Mouse (Mus musculus): ENCODE measurements around the gene Zfp978. TPM values are rescaled to one million over a fixed set of nuclear protein-coding genes. Genes with fewer than 3 reads are reported as not detected.
"Not testable (repeated sequence)": the region's sequence is repeated elsewhere in the genome, so short reads cannot be mapped to it uniquely, and the experiment has no call there.

Gene Zfp978
- polyA plus RNA-seq, 1 experiment from 2014 or later, result 0.37 TPM

GRCm38 (mm10) chr4:147369564-147369963, 8.5 kb downstream of the Zfp978 start:
- H3K27ac ChIP-seq (ENCODE audit: low read depth, low read length); DNase-seq (ENCODE audit: low spot score); H3K9ac ChIP-seq (ENCODE audit: low read depth, low read length); H3K4me1 ChIP-seq (replicated peaks; ENCODE audit: control insufficient read depth, insufficient read depth, low read length); H3K4me3 ChIP-seq (ENCODE audit: low read depth, low read length); H3K27me3 ChIP-seq (replicated peaks; ENCODE audit: control insufficient read depth, insufficient read depth, low read length); H3K36me3 ChIP-seq (ENCODE audit: control insufficient read depth, insufficient read depth, low read length); H3K4me2 ChIP-seq; H3K9me3 ChIP-seq (ENCODE audit: control insufficient read depth, low read length): not testable (repeated sequence)
- peak; percentile 79; the same call in 1 of the 2 replicates for ATAC-seq (replicated peaks; ENCODE audit: low FRiP score)
- WGBS, result no CpG with 5 or more reads among the region's 2 CpGs

DNA sequence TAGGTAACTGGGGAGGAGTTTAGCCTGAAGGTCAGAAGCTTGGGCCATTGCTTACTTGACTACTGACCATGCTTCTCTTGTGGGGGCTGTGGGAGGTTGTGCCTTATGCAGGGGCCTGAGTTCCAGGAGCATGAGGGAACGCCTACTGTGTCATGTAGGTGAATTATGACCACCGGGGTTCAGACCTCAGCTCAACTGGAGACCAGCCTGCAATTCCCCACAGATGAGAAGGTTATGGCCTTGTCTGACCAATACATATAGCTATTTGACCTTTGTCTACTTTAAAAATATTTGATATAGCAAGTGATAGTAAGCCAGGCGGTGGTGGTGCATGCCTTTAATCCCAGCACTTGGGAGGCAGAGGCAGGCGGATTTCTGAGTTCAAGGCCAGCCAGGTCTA, 22.1 kb downstream of the Zfp978 start:
- H3K4me3 ChIP-seq (ENCODE audit: low read depth, low read length); H3K4me2 ChIP-seq; H3K27me3 ChIP-seq (replicated peaks; ENCODE audit: control insufficient read depth, insufficient read depth, low read length); H3K4me1 ChIP-seq (replicated peaks; ENCODE audit: control insufficient read depth, insufficient read depth, low read length); DNase-seq (ENCODE audit: low spot score); H3K9ac ChIP-seq (ENCODE audit: low read depth, low read length); H3K9me3 ChIP-seq (ENCODE audit: control insufficient read depth, low read length); H3K27ac ChIP-seq (ENCODE audit: low read depth, low read length); ATAC-seq (replicated peaks; ENCODE audit: low FRiP score); H3K36me3 ChIP-seq (ENCODE audit: control insufficient read depth, insufficient read depth, low read length): not testable (repeated sequence)
- WGBS, result 88% methylated on average over 2 of the region's 4 CpGs

- whole genome bisulfite sequencing, result 94% methylated on average over 3 of the region's 3 CpGs
- H3K9ac ChIP-seq (ENCODE audit: low read depth, low read length); H3K4me3 ChIP-seq (ENCODE audit: low read depth, low read length); H3K27me3 ChIP-seq (replicated peaks; ENCODE audit: control insufficient read depth, insufficient read depth, low read length); H3K4me2 ChIP-seq; DNase-seq (ENCODE audit: low spot score); ATAC-seq (replicated peaks; ENCODE audit: low FRiP score); H3K36me3 ChIP-seq (ENCODE audit: control insufficient read depth, insufficient read depth, low read length); H3K4me1 ChIP-seq (replicated peaks; ENCODE audit: control insufficient read depth, insufficient read depth, low read length); H3K27ac ChIP-seq (ENCODE audit: low read depth, low read length): not testable (repeated sequence)
- peaks cover 22% of the 10 kb centered on the region for H3K9me3 ChIP-seq (ENCODE audit: control insufficient read depth, low read length)
Measured at GRCm38 (mm10) chr4:147397201-147397600, 36.1 kb downstream of the Zfp978 start.

DNA sequence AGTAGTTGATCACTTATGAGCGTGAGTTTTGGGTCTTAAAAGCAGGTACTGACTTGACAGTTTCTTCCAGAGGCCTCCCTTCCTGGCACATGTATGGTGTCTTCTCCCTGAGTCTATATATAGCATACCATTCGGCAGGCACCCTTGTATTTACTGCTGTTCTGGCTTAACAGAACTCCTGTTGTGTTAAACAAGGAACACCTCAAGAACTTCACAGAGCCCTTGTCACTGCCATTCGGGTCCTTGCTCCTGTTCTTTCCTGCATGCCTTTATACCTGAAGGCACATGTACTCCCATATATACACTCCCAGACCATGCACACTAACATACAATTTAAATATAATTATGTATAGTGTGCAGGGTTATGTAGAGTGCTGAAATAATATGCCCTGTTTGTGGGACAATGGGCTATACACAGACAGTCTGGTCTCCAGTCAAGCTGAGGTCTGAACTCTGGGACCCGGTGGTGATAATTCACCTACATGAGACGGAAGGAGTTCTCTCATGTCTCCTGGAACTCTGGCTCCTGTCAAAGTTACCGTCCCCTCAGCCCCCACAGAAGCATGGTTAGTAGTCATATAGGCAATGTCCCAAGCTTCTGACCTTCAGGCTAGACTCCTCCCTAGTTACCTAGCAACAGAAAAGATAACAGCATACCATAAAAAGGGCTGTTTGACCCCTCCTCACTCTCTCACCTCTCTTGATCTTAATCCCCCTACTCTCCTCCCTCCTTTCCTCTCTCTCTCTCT, 37.0 kb downstream of the Zfp978 start:
- not testable (repeated sequence) for H3K4me1 ChIP-seq (replicated peaks; ENCODE audit: control insufficient read depth, insufficient read depth, low read length); DNase-seq (ENCODE audit: low spot score); H3K4me2 ChIP-seq; H3K36me3 ChIP-seq (ENCODE audit: control insufficient read depth, insufficient read depth, low read length); H3K4me3 ChIP-seq (ENCODE audit: low read depth, low read length); ATAC-seq (replicated peaks; ENCODE audit: low FRiP score); H3K9ac ChIP-seq (ENCODE audit: low read depth, low read length); H3K27ac ChIP-seq (ENCODE audit: low read depth, low read length); H3K27me3 ChIP-seq (replicated peaks; ENCODE audit: control insufficient read depth, insufficient read depth, low read length)
- H3K9me3 ChIP-seq (ENCODE audit: control insufficient read depth, low read length), result peaks cover 24% of the 10 kb centered on the region
- WGBS, result 78% methylated on average over 6 of the region's 6 CpGs

DNA sequence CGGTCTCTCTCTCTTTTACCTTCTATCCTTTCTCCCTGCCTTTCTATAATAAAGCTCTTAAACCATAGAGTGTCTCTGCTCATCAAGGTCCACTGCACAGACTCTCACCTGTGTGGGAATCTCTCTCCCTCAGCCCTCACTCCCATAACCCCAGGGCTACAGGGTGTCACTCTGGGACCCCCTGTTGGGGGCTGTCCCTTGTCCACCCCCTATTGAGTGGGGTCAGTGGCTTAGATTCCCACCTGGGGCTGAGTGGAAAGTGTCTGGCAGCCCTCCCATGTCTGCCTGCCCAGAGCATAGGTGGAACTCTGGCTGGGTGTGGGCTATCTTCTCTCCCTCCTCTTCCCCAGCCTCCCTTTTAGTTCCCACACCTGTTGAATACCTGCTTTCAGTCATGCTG, 37.6 kb downstream of the Zfp978 start:
- not testable (repeated sequence) for H3K9ac ChIP-seq (ENCODE audit: low read depth, low read length); H3K4me1 ChIP-seq (replicated peaks; ENCODE audit: control insufficient read depth, insufficient read depth, low read length); DNase-seq (ENCODE audit: low spot score); ATAC-seq (replicated peaks; ENCODE audit: low FRiP score); H3K4me3 ChIP-seq (ENCODE audit: low read depth, low read length); H3K27me3 ChIP-seq (replicated peaks; ENCODE audit: control insufficient read depth, insufficient read depth, low read length); H3K36me3 ChIP-seq (ENCODE audit: control insufficient read depth, insufficient read depth, low read length); H3K27ac ChIP-seq (ENCODE audit: low read depth, low read length); H3K4me2 ChIP-seq
- H3K9me3 ChIP-seq (ENCODE audit: control insufficient read depth, low read length), result peaks cover 29% of the 10 kb centered on the region
- 73% methylated on average over 1 of the region's 1 CpGs for WGBS

- not testable (repeated sequence) for H3K27me3 ChIP-seq (replicated peaks; ENCODE audit: control insufficient read depth, insufficient read depth, low read length); H3K27ac ChIP-seq (ENCODE audit: low read depth, low read length); ATAC-seq (replicated peaks; ENCODE audit: low FRiP score); H3K4me2 ChIP-seq; H3K36me3 ChIP-seq (ENCODE audit: control insufficient read depth, insufficient read depth, low read length); DNase-seq (ENCODE audit: low spot score); H3K4me1 ChIP-seq (replicated peaks; ENCODE audit: control insufficient read depth, insufficient read depth, low read length); H3K4me3 ChIP-seq (ENCODE audit: low read depth, low read length); H3K9ac ChIP-seq (ENCODE audit: low read depth, low read length)
- WGBS, result 68% methylated on average over 3 of the region's 3 CpGs
- H3K9me3 ChIP-seq (ENCODE audit: control insufficient read depth, low read length), result peaks cover 35% of the 10 kb centered on the region
Measured at GRCm38 (mm10) chr4:147399505-147399904, 38.4 kb downstream of the Zfp978 start.

- H3K36me3 ChIP-seq (ENCODE audit: control insufficient read depth, insufficient read depth, low read length); H3K4me2 ChIP-seq; H3K27me3 ChIP-seq (replicated peaks; ENCODE audit: control insufficient read depth, insufficient read depth, low read length); H3K27ac ChIP-seq (ENCODE audit: low read depth, low read length); DNase-seq (ENCODE audit: low spot score); H3K9ac ChIP-seq (ENCODE audit: low read depth, low read length); H3K4me3 ChIP-seq (ENCODE audit: low read depth, low read length); H3K4me1 ChIP-seq (replicated peaks; ENCODE audit: control insufficient read depth, insufficient read depth, low read length): not testable (repeated sequence)
- ATAC-seq (replicated peaks; ENCODE audit: low FRiP score), result peak; percentile 33; the same call in 1 of the 2 replicates
- 83% methylated on average over 8 of the region's 8 CpGs for WGBS
- peaks cover 36% of the 10 kb centered on the region for H3K9me3 ChIP-seq (ENCODE audit: control insufficient read depth, low read length)
Measured at GRCm38 (mm10) chr4:147400031-147400847, 39.1 kb downstream of the Zfp978 start.

GRCm38 (mm10) chr4:147400848-147401715, 40.0 kb downstream of the Zfp978 start:
- not testable (repeated sequence) for DNase-seq (ENCODE audit: low spot score); H3K27me3 ChIP-seq (replicated peaks; ENCODE audit: control insufficient read depth, insufficient read depth, low read length); H3K36me3 ChIP-seq (ENCODE audit: control insufficient read depth, insufficient read depth, low read length); H3K4me3 ChIP-seq (ENCODE audit: low read depth, low read length); H3K4me2 ChIP-seq; H3K9ac ChIP-seq (ENCODE audit: low read depth, low read length); ATAC-seq (replicated peaks; ENCODE audit: low FRiP score); H3K4me1 ChIP-seq (replicated peaks; ENCODE audit: control insufficient read depth, insufficient read depth, low read length); H3K27ac ChIP-seq (ENCODE audit: low read depth, low read length)
- peaks cover 36% of the 10 kb centered on the region for H3K9me3 ChIP-seq (ENCODE audit: control insufficient read depth, low read length)
- whole genome bisulfite sequencing, result 76% methylated on average over 15 of the region's 17 CpGs

Data from liver, embryonic 11.5 days (tissue).